Mouse (Mus musculus) thymus, postnatal 36 days (tissue): Measurements from ENCODE around the gene Ubr4.

Experiments used
- DNase-seq, 2 experiments: peaks; one replicate each; pipeline ENCODE4 v3.0.0; 2022; ENCODE audit warnings: mixed read lengths in 2 of 2

Ubr4 gene

GRCm38 (mm10) chr4:139432966-139433765 lies 80.8 kb downstream of the Ubr4 start:
- no peak for DNase-seq

- no peak for DNase-seq
These were observed 88.8 kb downstream of the Ubr4 start for GRCm38 (mm10) chr4:139441244-139441643.

- DNase-seq, result no peak
These were observed 89.4 kb downstream of the Ubr4 start for GRCm38 (mm10) chr4:139441806-139442205.

GRCm38 (mm10) chr4:139442391-139443355 lies 90.3 kb downstream of the Ubr4 start:
- no peak for DNase-seq

GRCm38 (mm10) chr4:139444315-139444714 lies 91.9 kb downstream of the Ubr4 start:
- no peak for DNase-seq

GRCm38 (mm10) chr4:139446176-139446575 lies 93.8 kb downstream of the Ubr4 start:
- DNase-seq, result no peak

GRCm38 (mm10) chr4:139446731-139447675 lies 94.6 kb downstream of the Ubr4 start:
- no peak for DNase-seq

GRCm38 (mm10) chr4:139452944-139453700 lies 100.7 kb downstream of the Ubr4 start:
- DNase-seq, result no peak

GRCm38 (mm10) chr4:139454339-139454738 lies 101.9 kb downstream of the Ubr4 start:
- DNase-seq, result no peak

- DNase-seq, result no peak
These were observed 107.6 kb downstream of the Ubr4 start for GRCm38 (mm10) chr4:139459970-139460369.

GRCm38 (mm10) chr4:139464163-139464562 lies 111.8 kb downstream of the Ubr4 start:
- no peak for DNase-seq

GRCm38 (mm10) chr4:139466541-139466940 lies 114.1 kb downstream of the Ubr4 start:
- DNase-seq, result no peak

- DNase-seq, result peak; percentile 60 to 66
These were observed 117.8 kb downstream of the Ubr4 start for GRCm38 (mm10) chr4:139470198-139470597.

GRCm38 (mm10) chr4:139476663-139477625 lies 124.5 kb downstream of the Ubr4 start:
- no peak for DNase-seq

GRCm38 (mm10) chr4:139477983-139478382 lies 125.6 kb downstream of the Ubr4 start:
- DNase-seq, result no peak

GRCm38 (mm10) chr4:139479176-139479575 lies 126.8 kb downstream of the Ubr4 start:
- no peak for DNase-seq

GRCm38 (mm10) chr4:139481400-139481799 lies 129.0 kb downstream of the Ubr4 start:
- DNase-seq, result no peak

GRCm38 (mm10) chr4:139483461-139484105 lies 131.2 kb downstream of the Ubr4 start:
- no peak for DNase-seq

GRCm38 (mm10) chr4:139484496-139484895 lies 132.1 kb downstream of the Ubr4 start:
- DNase-seq, result no peak

GRCm38 (mm10) chr4:139487085-139487484 lies 134.7 kb downstream of the Ubr4 start:
- no peak for DNase-seq
